Mouse (Mus musculus): ENCODE results near the gene Hjurp. TPM values are rescaled to one million over a fixed set of nuclear protein-coding genes. Genes with fewer than 3 reads are reported as not detected.

Gene Hjurp
- polyA plus RNA-seq, 1 experiment from 2014 or later = 169 TPM

- Histone ChIP-seq H3K9me3 (replicated peaks) (peaks cover 97% of the 10 kb centered on the region), H3K4me2 (replicated peaks) (no peak overlapping the region), H3K9ac (no peak overlapping the region), H3K27me3 (no peaks in the 10 kb centered on the region), H3K4me3 (no peak overlapping the region), H3K4me1 (no peaks in the 10 kb centered on the region), H3K36me3 (no peaks in the 10 kb centered on the region), H3K27ac (no peak overlapping the region)
- peak; percentile 3; the same call in 1 of the 2 replicates for ATAC-seq (ENCODE audit: low FRiP score)
- WGBS = 65% methylated on average over 11 of the region's 11 CpGs
Observed at GRCm38 (mm10) chr1:88235046-88235893, 42.2 kb downstream of the Hjurp start.

GRCm38 (mm10) chr1:88234646-88235045, 42.8 kb downstream of the Hjurp start:
- WGBS = 45% methylated on average over 5 of the region's 5 CpGs
- no peaks in the 10 kb centered on the region for H3K4me1 ChIP-seq

GRCm38 (mm10) chr1:88234248-88234610, 43.2 kb downstream of the Hjurp start:
- peaks cover 97% of the 10 kb centered on the region for H3K9me3 ChIP-seq (replicated peaks)
- H3K27me3 ChIP-seq = no peaks in the 10 kb centered on the region
- no peak overlapping the region for H3K9ac ChIP-seq
- WGBS = 66% methylated on average over 4 of the region's 4 CpGs
- H3K36me3 ChIP-seq = no peaks in the 10 kb centered on the region
- no peak overlapping the region for H3K27ac ChIP-seq
- H3K4me2 ChIP-seq (replicated peaks) = no peak overlapping the region
- no peak overlapping the region for H3K4me3 ChIP-seq
- ATAC-seq (ENCODE audit: low FRiP score) = no peak
- no peaks in the 10 kb centered on the region for H3K4me1 ChIP-seq

More at GRCm38 (mm10) chr1:88234646-88235045, 42.8 kb downstream of the Hjurp start:
- H3K27me3 ChIP-seq = no peaks in the 10 kb centered on the region
- 0 out of 2 replicates have a peak, but pooled peaks have one; percentile 2 for ATAC-seq (ENCODE audit: low FRiP score)
- no peak overlapping the region for H3K9ac ChIP-seq
- H3K9me3 ChIP-seq (replicated peaks) = peaks cover 97% of the 10 kb centered on the region
- H3K4me3 ChIP-seq = no peak overlapping the region
- no peaks in the 10 kb centered on the region for H3K36me3 ChIP-seq
- no peak overlapping the region for H3K4me2 ChIP-seq (replicated peaks)
- H3K27ac ChIP-seq = no peak overlapping the region

GRCm38 (mm10) chr1:88233421-88234247, 43.8 kb downstream of the Hjurp start:
- no peak overlapping the region for H3K4me2 ChIP-seq (replicated peaks)
- no peak overlapping the region for H3K9ac ChIP-seq
- H3K9me3 ChIP-seq (replicated peaks) = peaks cover 97% of the 10 kb centered on the region
- WGBS = 68% methylated on average over 14 of the region's 14 CpGs
- H3K27me3 ChIP-seq = no peaks in the 10 kb centered on the region
- H3K27ac ChIP-seq = no peak overlapping the region
- no peak overlapping the region for H3K4me3 ChIP-seq
- ATAC-seq (ENCODE audit: low FRiP score) = 0 out of 2 replicates have a peak, but pooled peaks have one; percentile 12
- H3K4me1 ChIP-seq = no peaks in the 10 kb centered on the region
- no peaks in the 10 kb centered on the region for H3K36me3 ChIP-seq

GRCm38 (mm10) chr1:88232664-88233380, 44.6 kb downstream of the Hjurp start:
- 54% methylated on average over 3 of the region's 3 CpGs for WGBS
- H3K4me1 ChIP-seq = no peaks in the 10 kb centered on the region
- no peak overlapping the region for H3K9ac ChIP-seq
- H3K4me2 ChIP-seq (replicated peaks) = no peak overlapping the region
- no peak overlapping the region for H3K4me3 ChIP-seq
- peaks cover 97% of the 10 kb centered on the region for H3K9me3 ChIP-seq (replicated peaks)
- no peaks in the 10 kb centered on the region for H3K36me3 ChIP-seq
- H3K27ac ChIP-seq = no peak overlapping the region
- no peak for ATAC-seq (ENCODE audit: low FRiP score)
- H3K27me3 ChIP-seq = no peaks in the 10 kb centered on the region

GRCm38 (mm10) chr1:88231803-88232499, 45.5 kb downstream of the Hjurp start:
- H3K4me2 ChIP-seq (replicated peaks) = no peak overlapping the region
- no peak overlapping the region for H3K27ac ChIP-seq
- no peaks in the 10 kb centered on the region for H3K4me1 ChIP-seq
- H3K27me3 ChIP-seq = no peaks in the 10 kb centered on the region
- H3K9me3 ChIP-seq (replicated peaks) = peaks cover 97% of the 10 kb centered on the region
- H3K9ac ChIP-seq = no peak overlapping the region
- no peaks in the 10 kb centered on the region for H3K36me3 ChIP-seq
- 68% methylated on average over 7 of the region's 7 CpGs for WGBS
- no peak for ATAC-seq (ENCODE audit: low FRiP score)
- H3K4me3 ChIP-seq = no peak overlapping the region

GRCm38 (mm10) chr1:88230981-88231802, 46.2 kb downstream of the Hjurp start:
- peaks cover 100% of the 10 kb centered on the region for H3K9me3 ChIP-seq (replicated peaks)
- H3K27ac ChIP-seq = no peak overlapping the region
- no peak overlapping the region for H3K4me3 ChIP-seq
- no peak overlapping the region for H3K4me2 ChIP-seq (replicated peaks)
- no peaks in the 10 kb centered on the region for H3K27me3 ChIP-seq
- no peak for ATAC-seq (ENCODE audit: low FRiP score)
- no peaks in the 10 kb centered on the region for H3K4me1 ChIP-seq
- 73% methylated on average over 6 of the region's 6 CpGs for WGBS
- H3K36me3 ChIP-seq = no peaks in the 10 kb centered on the region
- H3K9ac ChIP-seq = no peak overlapping the region

- H3K4me3 ChIP-seq = no peak overlapping the region
- H3K4me1 ChIP-seq = no peaks in the 10 kb centered on the region
- peaks cover 100% of the 10 kb centered on the region for H3K9me3 ChIP-seq (replicated peaks)
- no peak overlapping the region for H3K27ac ChIP-seq
- no peak for ATAC-seq (ENCODE audit: low FRiP score)
- H3K9ac ChIP-seq = no peak overlapping the region
- 75% methylated on average over 7 of the region's 7 CpGs for WGBS
- H3K4me2 ChIP-seq (replicated peaks) = no peak overlapping the region
- no peaks in the 10 kb centered on the region for H3K27me3 ChIP-seq
- H3K36me3 ChIP-seq = no peaks in the 10 kb centered on the region
Observed at GRCm38 (mm10) chr1:88230421-88230820, 47.0 kb downstream of the Hjurp start.

- Histone ChIP-seq H3K9ac (no peak overlapping the region), H3K9me3 (replicated peaks) (peaks cover 97% of the 10 kb centered on the region), H3K27ac (no peak overlapping the region), H3K36me3 (no peaks in the 10 kb centered on the region), H3K27me3 (no peaks in the 10 kb centered on the region), H3K4me1 (no peaks in the 10 kb centered on the region), H3K4me2 (replicated peaks) (no peak overlapping the region), H3K4me3 (no peak overlapping the region)
- WGBS = 83% methylated on average over 5 of the region's 5 CpGs
- no peak for ATAC-seq (ENCODE audit: low FRiP score)
Observed at GRCm38 (mm10) chr1:88229986-88230385, 47.4 kb downstream of the Hjurp start.

- no peak for ATAC-seq (ENCODE audit: low FRiP score)
- Histone ChIP-seq H3K4me2 (replicated peaks) (no peak overlapping the region), H3K9me3 (replicated peaks) (peaks cover 93% of the 10 kb centered on the region), H3K27ac (no peak overlapping the region), H3K36me3 (no peaks in the 10 kb centered on the region), H3K4me3 (no peak overlapping the region), H3K4me1 (no peaks in the 10 kb centered on the region), H3K27me3 (no peaks in the 10 kb centered on the region), H3K9ac (no peak overlapping the region)
- 79% methylated on average over 3 of the region's 3 CpGs for WGBS
Observed at GRCm38 (mm10) chr1:88229566-88229965, 47.9 kb downstream of the Hjurp start.

GRCm38 (mm10) chr1:88228121-88228520, 49.3 kb downstream of the Hjurp start:
- Histone ChIP-seq H3K36me3 (no peaks in the 10 kb centered on the region), H3K27me3 (no peaks in the 10 kb centered on the region), H3K27ac (no peak overlapping the region), H3K9ac (no peak overlapping the region), H3K4me3 (no peak overlapping the region), H3K4me2 (replicated peaks) (no peak overlapping the region), H3K9me3 (replicated peaks) (peaks cover 79% of the 10 kb centered on the region), H3K4me1 (no peaks in the 10 kb centered on the region)
- ATAC-seq (ENCODE audit: low FRiP score) = no peak
- WGBS = 70% methylated on average over 7 of the region's 7 CpGs
